Mouse (Mus musculus) v-Abl transformed pro-B cells (cell line): ENCODE measurements around the gene Olfr1302.

Experiments used
- in situ Hi-C, 2 experiments: fragments of 400-800 bp; cut with MboI; formaldehyde crosslinking; loops; one replicate each; pipeline ENCODE4 v1.15.1; 2025; ENCODE audit not compliant: unreplicated experiment in 2 of 2

Gene Olfr1302

DNA sequence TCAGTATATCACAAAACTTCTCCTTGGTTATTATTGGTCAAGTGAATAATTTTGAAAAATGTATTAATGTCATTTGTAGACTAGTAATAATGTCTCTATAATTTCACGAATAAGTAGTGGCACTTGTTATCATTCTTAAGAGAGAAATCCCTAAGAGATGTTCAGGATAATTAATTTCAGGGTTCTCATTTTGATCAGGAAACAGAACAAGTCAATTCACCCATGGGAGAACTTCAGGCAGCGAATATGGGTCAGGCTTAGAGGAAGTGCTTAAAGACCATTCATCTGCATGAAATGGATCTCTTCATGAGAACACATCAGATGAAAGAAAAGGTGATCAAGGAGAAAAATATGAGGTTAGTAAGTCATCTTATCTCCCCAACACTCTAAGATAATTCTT, at the start of gene Olfr1302:
Olfr1302 (plus strand) TSS at position 301 of the 400 bp plus-strand sequence.
- in situ Hi-C loops = no loop called here

DNA sequence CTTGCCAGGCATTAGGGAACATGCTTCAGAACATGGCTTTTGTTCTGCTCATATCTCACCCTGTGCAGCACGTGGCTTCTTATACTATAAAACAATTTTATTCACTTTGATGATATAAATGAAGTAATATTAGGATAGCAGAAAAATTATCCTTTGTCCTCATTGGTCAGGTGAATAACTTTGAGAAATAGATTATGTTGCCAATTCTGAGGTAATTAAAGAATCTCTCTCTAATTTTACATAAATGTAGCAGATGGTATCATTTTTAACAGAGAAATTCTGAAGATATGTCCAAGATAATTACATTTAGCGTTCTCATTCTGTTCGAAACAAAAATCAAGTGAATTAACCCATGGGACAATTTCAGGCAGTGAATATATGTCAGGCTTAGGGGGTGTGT, 26.5 kb upstream of the Olfr1302 start, which contains the start of gene Olfr1301:
Olfr1301 (plus strand) TSS at position 301 of the 400 bp plus-strand sequence.
- in situ Hi-C loops = no loop called here

DNA sequence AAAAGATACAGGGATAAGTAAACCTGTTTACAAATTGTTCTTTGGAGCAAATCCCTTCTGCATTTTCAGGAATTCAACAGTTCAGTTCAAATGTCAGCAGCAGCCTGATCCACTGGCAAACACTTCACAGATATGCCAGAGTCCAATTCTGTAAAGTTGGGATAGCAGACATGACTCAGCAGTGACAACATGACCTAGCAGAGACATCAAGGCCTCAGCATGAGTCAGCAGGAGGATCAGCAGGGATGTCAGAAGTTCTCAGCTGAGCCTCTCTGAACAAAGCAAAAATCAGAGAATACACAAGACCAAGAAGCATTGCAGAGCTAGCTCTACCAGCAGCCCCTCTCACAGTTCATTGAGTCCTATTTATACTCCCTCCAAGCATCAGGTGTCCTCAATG, 35.7 kb downstream of the Olfr1302 start:
- in situ Hi-C loops = no loop called here

DNA sequence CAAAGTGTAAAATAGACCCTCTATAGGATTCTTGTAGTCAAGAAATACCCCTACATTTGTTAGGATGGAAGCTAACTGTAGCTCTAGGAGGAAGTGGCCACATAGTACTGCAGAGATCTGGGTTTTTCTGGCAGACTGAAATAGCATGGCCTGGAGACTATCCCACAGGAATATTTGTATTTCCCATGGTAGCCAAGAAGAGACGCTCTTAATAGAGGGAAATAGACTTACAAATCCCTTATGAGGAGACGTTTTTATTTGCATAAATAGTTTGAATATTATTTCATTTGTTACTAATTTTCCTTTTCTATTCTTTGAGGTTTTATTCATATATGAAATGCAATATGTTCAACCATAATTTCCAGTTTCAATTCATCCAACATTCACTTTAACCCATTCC, 43.0 kb downstream of the Olfr1302 start, which contains the start of gene Olfr1303:
Olfr1303 (minus strand) TSS at position 101 of the 400 bp plus-strand sequence.
- in situ Hi-C loops = no loop called here
